Mouse (Mus musculus) liver, adult 2 months (tissue): ENCODE data around the gene Aifm3.

ENCODE experiments used
- CTCF ChIP-seq: fragments of 200-500 bp; IDR thresholded peaks from 2 replicates; pipeline ENCODE4 v1.5.1; 2011; ENCODE audit warnings: low read depth, low read length, control low read depth
- POLR2A ChIP-seq: fragments of 200-500 bp; IDR thresholded peaks from 2 replicates; pipeline ENCODE4 v1.6.1; 2011; ENCODE audit warnings: low read length, control low read depth; ENCODE audit not compliant: insufficient read depth; ENCODE audit errors: extremely low read depth

DNA sequence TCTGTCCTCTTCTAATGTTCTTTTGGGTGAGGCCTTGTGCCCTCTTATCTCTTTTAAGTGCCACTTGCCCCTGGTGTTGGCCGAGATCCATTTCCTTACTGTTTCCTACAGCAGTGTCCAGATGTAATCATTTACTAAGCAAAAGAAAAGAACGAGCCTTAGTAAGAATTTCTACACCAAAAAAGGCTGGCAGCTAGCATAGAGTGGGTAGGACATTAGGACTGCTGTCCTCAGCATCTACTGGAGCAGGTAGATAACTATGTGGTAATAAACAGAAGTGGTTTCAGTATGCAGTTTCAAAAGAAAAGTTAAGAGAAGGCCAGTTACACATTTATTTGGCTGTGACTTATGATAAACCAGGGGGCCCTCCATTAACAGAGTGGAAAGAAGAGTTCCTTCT lies 21.3 kb downstream of the Aifm3 start:
- TF ChIP-seq CTCF (no peak), POLR2A (no peak)
